Mouse (Mus musculus) stomach, postnatal 0 days (tissue): ENCODE data around the gene Unc5cl.

ENCODE experiments used
- CTCF ChIP-seq: IDR thresholded peaks from 2 replicates; pipeline ENCODE4 v1.5.1; 2016; ENCODE audit warnings: antibody characterized with exemption, low read depth, mild to moderate bottlenecking, moderate library complexity
- EP300 ChIP-seq: optimal IDR thresholded peaks from 2 replicates; pipeline ENCODE3; 2016; ENCODE audit warnings: antibody characterized with exemption

- no peak for TF ChIP-seq CTCF
- no peak for TF ChIP-seq EP300
These were observed 38.9 kb downstream of the Unc5cl start for GRCm38 (mm10) chr17:48493582-48493981.
